Mouse (Mus musculus) ovary, adult 18-20 months (tissue): ENCODE measurements around the gene Pla1a.

Source experiments
- DNase-seq: peaks from one replicate; pipeline ENCODE4 v3.0.0; 2022; ENCODE audit warnings: low spot score, mixed read lengths

Pla1a gene

GRCm38 (mm10) chr16:38388757-38389156, 44.2 kb downstream of the Pla1a start:
- no peak for DNase-seq

DNA sequence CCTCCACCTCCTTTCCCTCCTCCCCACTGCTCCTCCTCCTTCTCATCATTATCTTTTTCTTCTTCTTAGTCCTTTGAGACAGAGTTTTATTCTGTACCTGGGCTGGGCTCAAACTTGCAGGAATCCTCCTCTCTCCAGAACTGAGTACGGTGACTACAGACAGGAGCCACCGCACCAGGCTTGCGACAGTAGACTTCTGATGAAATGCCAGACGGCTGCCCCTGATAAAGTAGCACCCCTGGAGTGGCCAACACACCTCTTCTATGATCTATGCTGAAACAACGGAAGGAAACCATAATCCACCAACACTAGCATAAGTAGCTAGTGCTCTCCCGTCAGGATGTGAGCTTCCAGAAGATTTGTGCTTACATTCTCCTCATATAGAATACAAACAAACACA, 45.6 kb downstream of the Pla1a start:
- DNase-seq = no peak

DNA sequence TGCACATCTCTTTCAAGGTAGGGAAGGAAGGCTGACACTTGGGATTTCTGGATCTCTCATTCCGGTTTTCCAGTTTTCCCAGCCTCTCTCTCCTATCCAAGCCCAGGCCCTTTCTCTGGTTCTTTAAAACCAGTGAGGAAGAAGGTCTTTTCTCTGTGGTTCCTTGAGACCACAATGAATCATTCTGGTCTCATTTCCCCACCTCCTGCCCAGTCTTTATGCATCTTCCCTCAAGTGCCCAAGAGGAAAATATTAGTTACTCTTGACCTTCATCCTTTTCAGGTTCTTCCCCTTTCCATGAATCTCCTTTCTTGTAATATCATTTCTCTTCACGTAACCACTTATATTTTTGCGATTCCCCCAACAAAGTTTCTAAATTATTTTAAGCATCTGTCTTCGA, 47.2 kb downstream of the Pla1a start:
- no peak for DNase-seq

- DNase-seq = no peak
Observed at GRCm38 (mm10) chr16:38385184-38385634, 47.7 kb downstream of the Pla1a start.

- DNase-seq = no peak
Observed at GRCm38 (mm10) chr16:38383683-38384082, 49.3 kb downstream of the Pla1a start.

GRCm38 (mm10) chr16:38379926-38380325, 53.0 kb downstream of the Pla1a start:
- DNase-seq = no peak

DNA sequence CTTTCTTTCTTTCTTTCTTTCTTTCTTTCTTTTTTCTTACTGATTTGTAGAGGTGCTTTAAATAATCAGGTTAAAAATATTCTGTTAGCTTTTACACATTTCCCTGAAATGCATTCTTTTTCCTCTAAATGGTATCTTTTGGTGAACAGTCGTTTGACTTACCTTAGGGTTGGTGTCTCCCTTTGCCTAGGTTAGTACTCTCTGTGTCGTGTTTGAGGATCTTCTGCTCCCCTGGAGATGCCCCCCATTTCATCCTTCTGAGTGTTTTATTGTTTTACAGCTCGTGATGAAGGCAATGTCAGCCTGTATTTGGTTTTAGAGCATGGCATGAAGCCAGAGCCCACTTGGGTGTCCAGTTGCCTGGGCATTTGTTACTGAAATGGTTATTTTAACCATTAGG, 53.5 kb downstream of the Pla1a start:
- DNase-seq = no peak

GRCm38 (mm10) chr16:38379088-38379487, 53.9 kb downstream of the Pla1a start:
- DNase-seq = no peak

DNA sequence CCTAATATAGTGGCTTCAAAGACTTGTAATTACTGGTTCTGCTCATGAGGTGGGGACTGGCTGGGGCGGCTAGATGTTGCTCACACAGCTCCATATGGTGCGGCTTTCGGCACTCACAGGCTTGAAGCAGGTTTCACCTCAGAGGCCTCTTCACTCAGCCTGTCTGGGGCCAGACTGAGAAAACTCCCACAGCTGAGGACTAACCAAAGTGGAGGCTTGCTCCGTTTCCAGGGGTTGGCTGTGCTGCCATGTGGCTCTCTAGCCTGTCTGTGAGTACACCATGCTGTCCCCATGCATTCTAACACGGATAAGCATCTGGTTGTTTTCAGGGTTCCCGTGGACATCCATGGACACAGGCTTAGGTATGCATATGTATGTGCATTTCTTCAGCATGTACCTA, 54.4 kb downstream of the Pla1a start:
- DNase-seq = no peak

DNA sequence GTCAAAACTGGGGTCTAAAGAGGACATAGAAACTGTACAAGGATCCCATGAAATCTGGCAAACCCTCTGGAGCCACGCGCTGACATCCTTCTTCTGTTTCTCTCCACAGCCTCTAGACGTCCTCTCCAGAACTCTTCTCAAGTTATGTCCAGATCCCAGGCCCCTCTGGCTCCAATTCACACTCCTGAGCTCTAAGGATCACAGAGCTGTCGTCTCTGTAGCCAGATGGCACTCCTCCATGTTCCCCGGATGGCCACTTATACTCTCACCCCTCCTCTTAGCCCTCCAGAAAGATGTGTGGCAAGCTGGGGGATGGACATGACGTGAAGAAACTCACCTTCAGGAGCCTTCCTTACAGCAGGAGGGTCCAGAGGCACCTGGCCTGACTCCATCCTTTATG, 55.4 kb downstream of the Pla1a start:
- no peak for DNase-seq

DNA sequence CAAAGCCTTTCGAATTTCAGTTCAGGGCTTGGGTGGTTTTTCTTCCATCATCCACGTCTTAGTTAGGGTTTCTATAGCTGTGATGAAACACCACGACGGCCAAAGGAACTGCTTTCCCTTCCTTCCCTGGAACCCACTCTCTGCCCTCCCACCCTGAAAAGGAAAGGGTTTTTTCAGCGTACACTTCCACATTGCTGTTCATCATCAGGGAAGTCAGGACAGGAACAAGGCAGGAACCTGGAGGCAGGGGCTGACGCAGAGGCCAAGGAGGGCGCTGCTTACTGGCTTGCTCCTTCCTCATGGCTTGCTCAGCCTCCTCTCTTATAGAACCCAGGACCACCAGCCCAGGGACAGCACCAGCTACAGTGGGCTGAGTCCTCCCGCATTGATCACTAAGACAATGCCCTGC, 56.1 kb downstream of the Pla1a start:
- no peak for DNase-seq

DNA sequence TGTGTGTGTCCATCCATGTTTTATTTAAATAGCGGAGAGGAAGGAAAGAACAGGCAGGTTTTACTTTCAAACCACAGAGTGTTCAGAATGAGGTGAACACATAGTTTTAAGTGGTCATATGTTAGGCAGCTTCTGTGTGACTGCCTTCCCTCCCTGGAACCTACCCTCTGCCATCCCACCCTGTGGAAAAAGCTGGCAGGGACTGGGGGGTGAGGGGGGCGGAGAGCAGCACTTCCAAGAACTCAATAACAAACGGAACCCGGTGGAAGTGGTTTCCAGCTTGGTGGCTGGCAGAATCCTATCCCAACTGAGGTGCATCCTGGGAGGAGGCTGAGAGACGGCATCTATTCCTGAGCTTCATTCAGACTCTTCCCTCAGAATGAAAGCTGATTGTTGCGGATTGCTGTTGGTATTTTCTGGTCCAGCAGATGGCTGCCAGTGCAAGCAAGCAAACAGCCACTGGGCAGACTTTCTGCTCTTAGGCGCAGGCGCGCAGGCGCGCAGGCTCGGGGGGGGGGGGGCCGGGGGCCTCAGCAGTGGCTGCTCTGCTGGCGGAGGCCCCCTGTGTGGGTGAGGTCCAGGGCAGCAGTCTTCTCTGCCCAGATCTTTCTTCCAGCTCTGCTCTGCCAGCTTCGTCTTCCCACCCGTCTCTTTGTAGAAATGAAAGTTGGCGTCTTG, 56.6 kb downstream of the Pla1a start:
- no peak for DNase-seq

DNA sequence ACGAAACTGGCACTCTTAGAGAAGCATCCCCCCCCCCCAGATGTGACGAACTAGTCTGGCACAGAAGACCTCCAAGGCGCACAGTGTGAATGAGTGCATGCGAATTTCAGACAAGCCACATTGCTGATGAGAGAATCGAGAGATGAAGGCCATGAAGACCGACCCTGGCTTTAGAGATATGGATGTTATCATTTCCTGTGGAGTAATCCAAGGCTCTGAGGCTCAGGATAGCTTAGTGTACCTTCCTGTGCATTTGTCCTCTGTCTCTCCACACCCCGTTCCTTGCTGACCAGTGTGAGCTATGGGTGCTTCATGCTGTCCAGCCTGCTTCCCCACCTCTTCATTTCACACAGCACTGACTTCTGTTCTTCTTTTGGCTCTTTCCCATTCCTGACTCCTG, 57.8 kb downstream of the Pla1a start:
- no peak for DNase-seq

DNA sequence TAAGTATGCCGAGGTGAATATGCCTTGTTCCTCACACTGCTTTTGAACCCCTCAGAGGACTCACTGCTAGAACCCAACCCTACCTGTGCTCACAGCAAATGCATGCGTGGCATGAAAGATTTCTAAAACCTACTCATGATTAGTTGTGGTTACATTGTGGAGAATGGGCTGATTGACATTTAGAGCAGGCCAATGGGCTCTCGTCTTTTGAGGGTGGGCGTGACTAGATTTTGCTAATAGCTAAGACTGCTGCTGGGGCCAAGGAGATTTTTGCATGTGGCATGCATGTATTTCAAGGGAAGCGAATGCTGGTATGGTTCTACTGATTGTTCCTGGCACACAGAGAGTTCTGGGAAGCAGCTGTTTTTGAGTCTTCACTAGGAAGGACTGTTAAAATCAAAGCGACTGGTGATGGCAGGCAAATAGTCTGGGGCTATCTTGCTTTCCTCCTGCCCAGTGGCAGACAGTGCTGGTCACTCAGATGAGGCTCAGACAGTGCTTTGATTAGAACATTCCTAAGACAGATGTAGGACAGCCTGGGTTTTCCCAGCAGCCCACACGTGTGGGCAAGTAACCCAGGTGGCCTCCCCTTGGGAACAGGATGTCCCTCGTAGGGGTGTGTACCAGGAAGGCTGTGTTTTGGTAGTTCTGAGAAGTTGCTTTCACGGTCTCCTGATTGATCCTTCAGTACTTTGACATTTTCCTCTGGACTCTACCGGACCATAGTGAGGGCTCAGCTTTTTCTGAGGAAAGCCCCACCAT, 58.4 kb downstream of the Pla1a start:
- DNase-seq = no peak

GRCm38 (mm10) chr16:38373941-38374340, 59.0 kb downstream of the Pla1a start:
- DNase-seq = no peak

DNA sequence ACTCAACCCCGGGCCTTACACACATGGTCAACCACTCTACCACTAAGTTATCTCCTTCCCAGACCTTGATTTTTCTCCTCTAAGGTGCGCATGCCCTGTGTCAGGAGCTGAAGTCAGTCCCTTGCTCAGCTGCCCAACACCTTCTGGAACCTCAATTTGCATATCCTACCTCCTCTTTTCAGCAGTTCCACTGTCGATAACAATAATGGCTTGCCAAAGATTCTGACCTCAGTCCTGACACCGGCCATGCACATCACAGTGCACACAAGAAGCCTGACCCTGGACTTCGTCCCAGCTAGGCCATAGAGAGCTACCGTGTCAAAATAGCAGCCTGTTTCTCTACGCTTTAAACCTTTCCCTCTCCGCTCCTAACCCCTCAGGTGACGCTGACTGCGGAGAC, 59.5 kb downstream of the Pla1a start:
- DNase-seq = no peak

GRCm38 (mm10) chr16:38372876-38373275, 60.1 kb downstream of the Pla1a start:
- no peak for DNase-seq

DNA sequence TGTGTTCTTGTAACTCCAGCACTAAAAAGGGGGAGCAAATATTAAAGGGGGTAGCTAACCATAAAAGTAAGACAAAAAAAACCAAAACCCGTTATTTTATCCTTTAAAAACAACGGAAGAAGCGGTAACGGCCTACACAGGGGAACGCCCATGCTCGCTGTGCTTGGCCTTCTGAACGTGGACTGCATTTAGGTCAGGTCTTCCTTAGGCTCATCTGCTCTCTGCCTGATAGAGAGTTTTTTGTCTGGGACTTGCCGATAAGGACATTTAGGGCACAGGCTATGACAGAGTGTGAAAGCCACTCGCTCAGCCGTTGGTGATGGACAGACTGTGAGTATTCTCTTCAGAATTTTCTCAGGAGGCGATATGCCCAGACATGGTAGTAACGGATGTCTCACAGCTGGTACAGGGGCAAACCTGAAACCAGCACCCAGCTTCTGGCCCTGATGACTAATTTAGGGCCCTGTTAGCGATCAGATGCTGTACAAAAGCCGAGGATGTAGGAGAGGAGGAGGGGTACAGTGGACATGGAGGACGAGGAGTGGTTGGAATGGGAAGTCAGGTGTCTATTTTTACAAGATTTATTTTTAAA, 61.1 kb downstream of the Pla1a start:
- DNase-seq = no peak

DNA sequence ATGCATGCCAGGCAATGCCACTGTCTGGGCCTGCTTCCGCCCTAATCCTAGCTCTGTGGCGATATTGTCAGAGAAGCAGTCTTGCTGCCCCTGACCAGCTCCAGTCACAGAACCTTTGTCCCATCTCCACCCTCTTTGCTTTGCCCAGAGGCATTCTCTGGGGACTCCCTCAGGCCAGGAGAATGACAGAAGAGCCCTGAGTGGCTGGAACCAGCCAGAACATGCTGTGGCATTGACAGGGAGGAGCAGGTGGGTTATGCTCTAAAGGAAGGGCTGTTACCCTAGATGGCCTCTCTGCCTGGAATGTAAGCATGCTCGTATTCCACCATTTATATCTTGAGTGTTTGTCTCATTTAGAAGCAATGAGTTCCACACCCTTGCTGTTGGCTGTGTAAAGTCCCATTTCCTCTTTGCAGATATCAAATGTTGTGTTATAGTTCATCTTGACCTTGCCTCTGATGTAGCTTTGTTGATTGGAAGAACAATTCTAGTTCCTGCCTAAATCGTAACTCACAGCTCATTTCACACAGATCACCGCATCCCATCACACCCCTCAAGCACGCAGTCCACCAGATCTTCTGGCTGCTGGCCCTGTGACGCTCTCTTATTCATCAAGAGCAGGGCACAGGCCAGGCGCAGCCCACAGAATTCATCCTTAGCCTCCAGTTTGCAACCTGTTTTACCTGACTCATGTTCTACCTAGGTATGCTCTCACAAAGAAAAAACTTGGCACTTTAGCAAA, 62.1 kb downstream of the Pla1a start:
- no peak for DNase-seq

- DNase-seq = no peak
Observed at GRCm38 (mm10) chr16:38369992-38370484, 62.9 kb downstream of the Pla1a start.

DNA sequence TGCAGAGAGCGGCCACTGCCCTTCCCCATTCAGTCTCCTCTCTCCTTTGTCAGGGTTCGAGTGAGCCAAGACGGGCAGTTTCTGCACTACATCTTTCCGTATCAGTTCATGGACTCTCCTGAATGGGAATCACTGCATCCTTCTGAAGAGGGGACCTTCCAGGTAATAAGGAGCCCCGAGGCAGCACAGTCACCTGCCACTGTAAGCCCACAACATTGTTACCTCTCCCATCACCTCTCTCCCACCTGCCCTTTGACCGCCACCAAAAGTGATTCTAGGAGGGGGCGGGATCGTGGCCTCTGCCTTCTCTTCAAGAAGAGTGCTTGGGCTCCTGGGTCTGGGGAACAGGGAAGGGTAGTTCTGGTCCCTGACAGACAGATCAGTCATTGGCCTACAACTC, 63.5 kb downstream of the Pla1a start:
- no peak for DNase-seq

- no peak for DNase-seq
Observed at GRCm38 (mm10) chr16:38369000-38369399, 63.9 kb downstream of the Pla1a start.
